Mouse (Mus musculus): Measurements from ENCODE around the gene Zfp382. TPM values are rescaled to one million over a fixed set of nuclear protein-coding genes. Genes with fewer than 3 reads are reported as not detected.
A peak's percentile ranks its signal among the peaks of the same experiment; 100 is the strongest.

The Zfp382 gene
- total and polyA plus RNA-seq, 2 experiments from 2014 or later = 2.6 to 3.8 TPM

DNA sequence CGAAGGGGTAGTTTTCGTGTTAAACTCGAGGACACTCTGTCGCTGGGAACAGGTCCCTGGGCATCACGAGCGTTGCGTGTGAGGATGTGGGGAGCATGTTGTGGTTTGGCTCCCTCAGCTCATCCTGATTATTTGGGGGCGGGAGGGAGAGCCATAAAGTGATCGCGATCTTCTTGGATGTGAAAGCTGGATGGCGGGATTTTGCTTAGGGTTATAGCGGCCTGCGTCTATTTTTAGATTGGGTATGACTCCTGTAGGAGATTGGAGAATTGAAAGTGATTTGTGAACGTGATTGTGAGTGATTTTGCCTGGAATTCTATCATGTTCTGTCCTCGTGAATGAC is 417 bp downstream of the Zfp382 start:
- H3K4me1 ChIP-seq (ENCODE audit: control insufficient read depth, insufficient read depth) = 0 out of 2 replicates have a peak, but pooled peaks cover 4% of the 10 kb centered on the region
- peak overlapping the region; percentile 85 for H3K27ac ChIP-seq (ENCODE audit: low read depth)
- H3K36me3 ChIP-seq (replicated peaks; ENCODE audit: control insufficient read depth, insufficient read depth, low read length) = peaks cover 19% of the 10 kb centered on the region
- DNase-seq (ENCODE audit: low spot score) = no peak
- TF ChIP-seq EP300 (IDR thresholded peaks at IDR 0.05; ENCODE audit: low read depth) (no peak), CTCF (IDR thresholded peaks at IDR 0.05; ENCODE audit: low read depth) (no peak)
- peak; percentile 37; the same call in 1 of the 2 replicates for ATAC-seq (ENCODE audit: insufficient read depth, low read depth)
- no peaks in the 10 kb centered on the region for H3K27me3 ChIP-seq (ENCODE audit: control insufficient read depth, insufficient read depth, low read length)
- WGBS = under 1% methylated on average over 15 of the region's 15 CpGs
- H3K4me3 ChIP-seq (ENCODE audit: low read depth, low read length) = peak overlapping the region; percentile 92
- H3K9me3 ChIP-seq (replicated peaks; ENCODE audit: control insufficient read depth, low read length) = no peaks in the 10 kb centered on the region
- peak overlapping the region; percentile 99 for H3K4me2 ChIP-seq (ENCODE audit: low read depth, low read length)
- H3K9ac ChIP-seq (replicated peaks; ENCODE audit: low read depth, low read length) = peak overlapping the region; percentile 81

DNA sequence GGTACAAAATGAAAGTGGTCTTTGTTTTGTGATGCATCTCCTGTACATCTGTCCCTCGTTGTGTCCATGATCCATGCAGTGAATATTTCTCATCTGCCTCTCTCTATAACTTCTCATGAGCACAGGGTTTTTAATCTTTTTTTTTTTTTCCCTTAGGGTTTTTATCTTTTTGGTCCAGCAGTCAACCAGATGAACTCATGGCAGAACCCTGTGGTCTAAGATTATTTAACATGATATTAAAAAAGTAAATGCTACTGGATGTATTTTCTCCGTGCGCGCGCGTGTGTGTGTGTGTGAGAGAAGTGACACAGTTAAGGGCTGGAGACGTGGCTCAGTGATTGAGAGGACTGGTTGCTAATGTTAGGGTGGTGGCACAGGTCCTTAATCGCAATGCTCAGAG is 8.2 kb downstream of the Zfp382 start:
- Histone ChIP-seq H3K27me3 (ENCODE audit: control insufficient read depth, insufficient read depth, low read length) (no peaks in the 10 kb centered on the region), H3K9me3 (replicated peaks; ENCODE audit: control insufficient read depth, low read length) (no peaks in the 10 kb centered on the region; the same call in 1 of the 2 replicates), H3K4me1 (ENCODE audit: control insufficient read depth, insufficient read depth) (no peaks in the 10 kb centered on the region), H3K36me3 (replicated peaks; ENCODE audit: control insufficient read depth, insufficient read depth, low read length) (peaks cover 89% of the 10 kb centered on the region), H3K27ac (ENCODE audit: low read depth) (no peak overlapping the region), H3K9ac (replicated peaks; ENCODE audit: low read depth, low read length) (no peak overlapping the region), H3K4me3 (ENCODE audit: low read depth, low read length) (no peak overlapping the region), H3K4me2 (ENCODE audit: low read depth, low read length) (no peak overlapping the region)
- DNase-seq (ENCODE audit: low spot score) = no peak
- ATAC-seq (ENCODE audit: insufficient read depth, low read depth) = no peak
- TF ChIP-seq CTCF (IDR thresholded peaks at IDR 0.05; ENCODE audit: low read depth) (no peak), EP300 (IDR thresholded peaks at IDR 0.05; ENCODE audit: low read depth) (no peak)
- WGBS = 89% methylated on average over 8 of the region's 8 CpGs

DNA sequence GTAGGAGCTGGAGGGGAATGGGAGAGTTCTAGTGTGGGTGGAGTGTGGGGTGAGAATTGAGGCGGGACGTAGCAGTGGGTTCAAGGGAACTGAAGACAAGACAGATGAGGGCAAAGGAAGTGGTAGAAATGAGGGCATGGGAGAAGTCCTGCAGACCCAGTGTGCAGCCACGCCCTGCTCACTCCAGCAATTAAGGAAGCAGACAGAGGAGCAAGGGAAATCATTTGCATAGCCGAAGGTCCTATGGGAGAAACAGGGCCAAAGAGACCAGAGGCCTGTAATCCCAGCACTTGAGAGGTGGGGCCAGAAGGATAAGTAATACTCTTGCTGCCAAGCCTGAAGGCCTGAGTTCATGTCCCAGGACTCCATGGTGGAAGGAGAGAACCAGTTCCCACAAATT is 10.7 kb downstream of the Zfp382 start:
- no peak overlapping the region for H3K9ac ChIP-seq (replicated peaks; ENCODE audit: low read depth, low read length)
- H3K4me2 ChIP-seq (ENCODE audit: low read depth, low read length) = no peak overlapping the region
- no peak for DNase-seq (ENCODE audit: low spot score)
- no peaks in the 10 kb centered on the region for H3K4me1 ChIP-seq (ENCODE audit: control insufficient read depth, insufficient read depth)
- H3K36me3 ChIP-seq (replicated peaks; ENCODE audit: control insufficient read depth, insufficient read depth, low read length) = peaks cover 83% of the 10 kb centered on the region
- ATAC-seq (ENCODE audit: insufficient read depth, low read depth) = no peak
- no peaks in the 10 kb centered on the region; the same call in 1 of the 2 replicates for H3K9me3 ChIP-seq (replicated peaks; ENCODE audit: control insufficient read depth, low read length)
- H3K27me3 ChIP-seq (ENCODE audit: control insufficient read depth, insufficient read depth, low read length) = no peaks in the 10 kb centered on the region
- WGBS = 95% methylated on average over 4 of the region's 4 CpGs
- no peak overlapping the region for H3K27ac ChIP-seq (ENCODE audit: low read depth)
- TF ChIP-seq EP300 (IDR thresholded peaks at IDR 0.05; ENCODE audit: low read depth) (no peak), CTCF (IDR thresholded peaks at IDR 0.05; ENCODE audit: low read depth) (no peak)
- no peak overlapping the region for H3K4me3 ChIP-seq (ENCODE audit: low read depth, low read length)

DNA sequence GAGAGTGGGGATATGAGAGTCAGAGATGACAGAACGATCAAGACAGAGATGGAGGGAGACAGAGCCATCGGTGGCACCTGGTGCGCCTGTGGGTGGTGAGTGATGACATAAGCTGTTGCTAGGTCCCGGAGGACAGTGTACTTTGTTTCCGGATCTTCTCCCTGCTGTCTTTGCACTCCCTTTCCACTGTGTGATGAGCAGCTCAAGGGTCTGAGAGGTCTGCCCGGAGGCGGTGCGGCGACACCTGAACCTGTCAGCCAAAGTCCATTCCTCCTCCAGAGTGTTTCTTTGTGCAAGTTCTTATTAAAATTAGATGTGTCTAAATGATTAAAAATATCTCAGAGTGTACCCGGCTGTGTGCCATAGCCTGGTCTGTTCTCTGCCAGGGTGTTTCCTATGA is 15.1 kb downstream of the Zfp382 start:
- Histone ChIP-seq H3K27me3 (ENCODE audit: control insufficient read depth, insufficient read depth, low read length) (no peaks in the 10 kb centered on the region), H3K36me3 (replicated peaks; ENCODE audit: control insufficient read depth, insufficient read depth, low read length) (peaks cover 47% of the 10 kb centered on the region), H3K4me3 (ENCODE audit: low read depth, low read length) (no peak overlapping the region), H3K9me3 (replicated peaks; ENCODE audit: control insufficient read depth, low read length) (no peaks in the 10 kb centered on the region; the same call in 1 of the 2 replicates), H3K9ac (replicated peaks; ENCODE audit: low read depth, low read length) (no peak overlapping the region), H3K4me1 (ENCODE audit: control insufficient read depth, insufficient read depth) (no peaks in the 10 kb centered on the region), H3K4me2 (ENCODE audit: low read depth, low read length) (no peak overlapping the region), H3K27ac (ENCODE audit: low read depth) (no peak overlapping the region)
- ATAC-seq (ENCODE audit: insufficient read depth, low read depth) (no peak), DNase-seq (ENCODE audit: low spot score) (no peak)
- TF ChIP-seq EP300 (IDR thresholded peaks at IDR 0.05; ENCODE audit: low read depth) (no peak), CTCF (IDR thresholded peaks at IDR 0.05; ENCODE audit: low read depth) (no peak)
- WGBS = 85% methylated on average over 10 of the region's 10 CpGs

DNA sequence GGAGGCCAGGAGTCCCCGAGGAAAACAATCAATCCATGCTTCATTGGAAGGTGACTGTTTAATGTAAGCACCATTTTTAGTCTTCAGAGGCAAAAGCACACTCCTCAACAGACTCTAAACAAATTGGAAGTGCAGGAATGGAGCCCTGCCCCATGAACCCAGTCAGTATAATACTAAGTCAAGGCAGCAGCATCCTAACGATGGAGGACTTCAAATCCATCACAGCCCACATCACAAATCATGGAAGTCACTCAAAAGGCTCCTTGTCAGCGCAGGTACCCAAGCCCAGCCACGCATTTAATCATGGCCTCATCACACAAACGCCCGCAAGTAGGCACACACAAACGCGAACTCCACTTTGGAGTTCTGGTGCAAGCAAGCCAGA is 21.4 kb downstream of the Zfp382 start:
- Histone ChIP-seq H3K4me1 (ENCODE audit: control insufficient read depth, insufficient read depth) (no peaks in the 10 kb centered on the region), H3K9me3 (replicated peaks; ENCODE audit: control insufficient read depth, low read length) (peaks cover 6% of the 10 kb centered on the region), H3K9ac (replicated peaks; ENCODE audit: low read depth, low read length) (peak overlapping the region; percentile 64), H3K27ac (ENCODE audit: low read depth) (0 out of 2 replicates have a peak overlapping the region, but pooled peaks have one; percentile 64), H3K4me3 (ENCODE audit: low read depth, low read length) (peak overlapping the region; percentile 66), H3K4me2 (ENCODE audit: low read depth, low read length) (peak overlapping the region; percentile 76), H3K36me3 (replicated peaks; ENCODE audit: control insufficient read depth, insufficient read depth, low read length) (no peaks in the 10 kb centered on the region; the same call in 1 of the 2 replicates), H3K27me3 (ENCODE audit: control insufficient read depth, insufficient read depth, low read length) (no peaks in the 10 kb centered on the region)
- WGBS = 12% methylated on average over 8 of the region's 8 CpGs
- ATAC-seq (ENCODE audit: insufficient read depth, low read depth) (no peak), DNase-seq (ENCODE audit: low spot score) (no peak)
- TF ChIP-seq CTCF (IDR thresholded peaks at IDR 0.05; ENCODE audit: low read depth) (no peak), EP300 (IDR thresholded peaks at IDR 0.05; ENCODE audit: low read depth) (no peak)

DNA sequence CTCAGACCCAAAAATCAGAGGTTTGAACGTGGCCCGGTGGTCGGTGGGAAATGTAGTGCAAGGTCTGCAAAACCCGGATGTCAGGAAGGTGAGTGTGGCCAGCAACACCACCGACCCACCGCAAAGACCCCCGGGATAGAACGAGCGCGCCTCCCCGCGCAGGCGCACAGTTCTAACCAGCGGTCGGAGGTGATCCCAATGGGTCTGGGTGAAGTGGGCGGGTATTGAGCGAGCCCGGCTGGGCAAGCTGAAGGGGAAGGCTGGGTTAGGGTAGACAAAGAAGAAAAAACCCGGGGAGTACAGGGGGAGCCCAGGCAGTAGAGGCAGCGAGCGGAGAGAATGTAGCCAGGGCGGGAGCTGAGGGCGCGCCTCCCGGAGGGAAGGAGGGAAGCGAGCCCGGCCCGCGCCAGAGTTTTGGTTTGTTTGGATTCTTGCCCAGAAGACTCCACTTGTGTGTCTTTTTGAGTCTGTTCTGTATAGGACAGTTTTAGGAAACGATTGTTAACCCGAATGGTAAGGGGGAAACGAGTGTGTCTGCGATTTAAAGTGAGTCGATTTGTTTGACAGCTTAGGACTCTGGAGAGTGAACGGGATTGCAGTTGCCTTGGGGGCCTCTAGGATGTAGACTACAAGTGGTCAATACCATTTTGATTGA is 21.9 kb downstream of the Zfp382 start:
- DNase-seq (ENCODE audit: low spot score) (peak; percentile 87), ATAC-seq (ENCODE audit: insufficient read depth, low read depth) (peak; percentile 93)
- H3K4me2 ChIP-seq (ENCODE audit: low read depth, low read length) = peak overlapping the region; percentile 76
- no peaks in the 10 kb centered on the region; the same call in 1 of the 2 replicates for H3K36me3 ChIP-seq (replicated peaks; ENCODE audit: control insufficient read depth, insufficient read depth, low read length)
- H3K27me3 ChIP-seq (ENCODE audit: control insufficient read depth, insufficient read depth, low read length) = no peaks in the 10 kb centered on the region
- no peak for TF ChIP-seq CTCF (IDR thresholded peaks at IDR 0.05; ENCODE audit: low read depth)
- no peak for TF ChIP-seq EP300 (IDR thresholded peaks at IDR 0.05; ENCODE audit: low read depth)
- H3K9ac ChIP-seq (replicated peaks; ENCODE audit: low read depth, low read length) = peak overlapping the region; percentile 64
- H3K9me3 ChIP-seq (replicated peaks; ENCODE audit: control insufficient read depth, low read length) = peaks cover 11% of the 10 kb centered on the region
- H3K4me1 ChIP-seq (ENCODE audit: control insufficient read depth, insufficient read depth) = no peaks in the 10 kb centered on the region
- H3K4me3 ChIP-seq (ENCODE audit: low read depth, low read length) = peak overlapping the region; percentile 66
- peak overlapping the region; percentile 64 for H3K27ac ChIP-seq (ENCODE audit: low read depth)
- under 1% methylated on average over 35 of the region's 35 CpGs for WGBS
